Mouse (Mus musculus) stomach, embryonic 16.5 days (tissue): Measurements from ENCODE around the gene Lpin2. TPM values are rescaled to one million over a fixed set of nuclear protein-coding genes. Genes with fewer than 3 reads are reported as not detected.

Source experiments
- ATAC-seq: fragments of 200-750 bp; cut with Nextera tagmentation; 2 replicates; pipeline ENCODE4 v1.8.0; 2017; ENCODE audit warnings: moderate number of reproducible peaks, moderate TSS enrichment; ENCODE audit not compliant: insufficient read depth, low FRiP score
- H3K27ac ChIP-seq: fragments of 300-500 bp; sonication (generic); 2 replicates; pipeline ENCODE4 v1.5.1; 2014; ENCODE audit warnings: low read length
- H3K27me3 ChIP-seq: fragments of 300-500 bp; sonication (generic); 2 replicates; pipeline ENCODE4 v1.6.1; 2014; ENCODE audit warnings: low read length, control low read depth, mixed read lengths; ENCODE audit not compliant: control insufficient read depth, insufficient read depth
- H3K36me3 ChIP-seq: fragments of 300-500 bp; sonication (generic); 2 replicates; pipeline ENCODE4 v1.6.1; 2014; ENCODE audit warnings: low read length; ENCODE audit not compliant: control insufficient read depth, insufficient read depth
- H3K4me1 ChIP-seq: fragments of 300-500 bp; sonication (generic); 2 replicates; pipeline ENCODE4 v1.6.1; 2014; ENCODE audit warnings: low read length, control low read depth, mixed read lengths; ENCODE audit not compliant: control insufficient read depth, insufficient read depth
- H3K4me2 ChIP-seq: fragments of 300-500 bp; sonication (generic); 2 replicates; pipeline ENCODE4 v1.6.1; 2014; ENCODE audit warnings: low read depth, low read length, mixed read lengths
- H3K4me3 ChIP-seq: fragments of 300-500 bp; sonication (generic); replicated peaks from 2 replicates; pipeline ENCODE4 v1.5.1; 2014; ENCODE audit warnings: mild to moderate bottlenecking, low read length
- H3K9ac ChIP-seq: fragments of 300-500 bp; sonication (generic); 2 replicates; pipeline ENCODE4 v1.6.1; 2014; ENCODE audit warnings: low read length
- H3K9me3 ChIP-seq: fragments of 300-500 bp; sonication (generic); replicated peaks from 2 replicates; pipeline ENCODE4 v1.6.1; 2016; ENCODE audit warnings: low read length, control low read depth; ENCODE audit not compliant: control insufficient read depth
- WGBS: fragments of 180-500 bp; shearing (Covaris S2); extraction: QIAGEN DNeasy Blood & Tissue Kit; methylation state at CpG from one replicate; pipeline ENCODE4 v1.1.7; 2014; 5-methylcytosine and 5-hydroxymethylcytosine counted together
- polyA plus RNA-seq: library from polyadenylated mRNA; unstranded; fragments of >200 nt; fragmentation: Nextera tagmentation; extraction: Ambion mirVana; gene quantifications from 2 replicates; pipeline ENCODE4 v1.2.1, GENCODE M21; 2015

The Lpin2 gene
- polyA plus RNA-seq, 1 experiment from 2014 or later = 27.6 TPM

GRCm38 (mm10) chr17:71206136-71206893 lies 24.0 kb downstream of the Lpin2 start:
- Histone ChIP-seq H3K27me3 (no peaks in the 10 kb centered on the region), H3K9ac (no peak overlapping the region), H3K4me1 (peaks cover 3% of the 10 kb centered on the region; the same call in 1 of the 2 replicates), H3K4me2 (no peak overlapping the region), H3K27ac (no peak overlapping the region), H3K9me3 (no peaks in the 10 kb centered on the region), H3K36me3 (no peaks in the 10 kb centered on the region), H3K4me3 (no peak overlapping the region)
- WGBS = 42% methylated on average over 12 of the region's 12 CpGs
- no peak for ATAC-seq

GRCm38 (mm10) chr17:71207268-71207667 lies 24.9 kb downstream of the Lpin2 start:
- no peak overlapping the region for H3K4me2 ChIP-seq
- H3K36me3 ChIP-seq = no peaks in the 10 kb centered on the region
- 86% methylated on average over 3 of the region's 3 CpGs for WGBS
- no peaks in the 10 kb centered on the region for H3K27me3 ChIP-seq
- H3K27ac ChIP-seq = no peak overlapping the region
- H3K9me3 ChIP-seq = no peaks in the 10 kb centered on the region
- H3K4me1 ChIP-seq = peaks cover 7% of the 10 kb centered on the region; the same call in 1 of the 2 replicates
- no peak for ATAC-seq
- no peak overlapping the region for H3K9ac ChIP-seq
- H3K4me3 ChIP-seq = no peak overlapping the region

- Histone ChIP-seq H3K27me3 (no peaks in the 10 kb centered on the region), H3K4me2 (no peak overlapping the region), H3K36me3 (no peaks in the 10 kb centered on the region), H3K27ac (no peak overlapping the region), H3K9ac (no peak overlapping the region), H3K4me3 (no peak overlapping the region), H3K9me3 (no peaks in the 10 kb centered on the region), H3K4me1 (peaks cover 7% of the 10 kb centered on the region; the same call in 1 of the 2 replicates)
- 90% methylated on average over 1 of the region's 1 CpGs for WGBS
- ATAC-seq = no peak
These were observed 26.0 kb downstream of the Lpin2 start for GRCm38 (mm10) chr17:71208376-71208775.

- Histone ChIP-seq H3K4me1 (peaks cover 7% of the 10 kb centered on the region; the same call in 1 of the 2 replicates), H3K36me3 (no peaks in the 10 kb centered on the region), H3K4me3 (no peak overlapping the region), H3K9me3 (no peaks in the 10 kb centered on the region), H3K27me3 (no peaks in the 10 kb centered on the region), H3K27ac (no peak overlapping the region), H3K9ac (no peak overlapping the region), H3K4me2 (no peak overlapping the region)
- 75% methylated on average over 1 of the region's 1 CpGs for WGBS
- ATAC-seq = no peak
These were observed 26.6 kb downstream of the Lpin2 start for GRCm38 (mm10) chr17:71208921-71209320.

- no peak overlapping the region for H3K4me3 ChIP-seq
- WGBS = 75% methylated on average over 3 of the region's 3 CpGs
- no peaks in the 10 kb centered on the region for H3K27me3 ChIP-seq
- H3K9ac ChIP-seq = no peak overlapping the region
- H3K27ac ChIP-seq = no peak overlapping the region
- H3K36me3 ChIP-seq = no peaks in the 10 kb centered on the region
- no peak overlapping the region for H3K4me2 ChIP-seq
- no peaks in the 10 kb centered on the region for H3K9me3 ChIP-seq
- no peak for ATAC-seq
- peaks cover 7% of the 10 kb centered on the region; the same call in 1 of the 2 replicates for H3K4me1 ChIP-seq
These were observed 27.6 kb downstream of the Lpin2 start for GRCm38 (mm10) chr17:71209936-71210335.

- peaks cover 4% of the 10 kb centered on the region; the same call in 1 of the 2 replicates for H3K4me1 ChIP-seq
- H3K27me3 ChIP-seq = no peaks in the 10 kb centered on the region
- H3K4me2 ChIP-seq = no peak overlapping the region
- H3K4me3 ChIP-seq = no peak overlapping the region
- 68% methylated on average over 6 of the region's 6 CpGs for WGBS
- no peak overlapping the region for H3K27ac ChIP-seq
- no peaks in the 10 kb centered on the region for H3K36me3 ChIP-seq
- no peaks in the 10 kb centered on the region for H3K9me3 ChIP-seq
- no peak overlapping the region for H3K9ac ChIP-seq
- ATAC-seq = peak; percentile 47; the same call in 1 of the 2 replicates
These were observed 29.7 kb downstream of the Lpin2 start for GRCm38 (mm10) chr17:71211962-71212646.

GRCm38 (mm10) chr17:71213666-71214065 lies 31.3 kb downstream of the Lpin2 start:
- Histone ChIP-seq H3K9ac (no peak overlapping the region), H3K27ac (no peak overlapping the region), H3K4me1 (peaks cover 4% of the 10 kb centered on the region; the same call in 1 of the 2 replicates), H3K4me2 (no peak overlapping the region), H3K36me3 (no peaks in the 10 kb centered on the region), H3K27me3 (no peaks in the 10 kb centered on the region), H3K9me3 (no peaks in the 10 kb centered on the region), H3K4me3 (no peak overlapping the region)
- WGBS = 73% methylated on average over 1 of the region's 1 CpGs
- no peak for ATAC-seq

- Histone ChIP-seq H3K9me3 (no peaks in the 10 kb centered on the region), H3K4me2 (no peak overlapping the region), H3K36me3 (no peaks in the 10 kb centered on the region), H3K9ac (no peak overlapping the region), H3K4me1 (peaks cover 4% of the 10 kb centered on the region; the same call in 1 of the 2 replicates), H3K4me3 (no peak overlapping the region), H3K27me3 (no peaks in the 10 kb centered on the region), H3K27ac (no peak overlapping the region)
- no peak for ATAC-seq
- WGBS = 70% methylated on average over 17 of the region's 17 CpGs
These were observed 32.3 kb downstream of the Lpin2 start for GRCm38 (mm10) chr17:71214514-71215240.
